Mouse (Mus musculus) neural tube, embryonic 12.5 days (tissue): ENCODE measurements around the gene Fam83c. TPM values are rescaled to one million over a fixed set of nuclear protein-coding genes. Genes with fewer than 3 reads are reported as not detected.

Experiments used
- ATAC-seq: fragments of 200-750 bp; cut with Nextera tagmentation; 2 replicates; pipeline ENCODE4 v1.8.0; 2017; ENCODE audit warnings: low read depth, mild to moderate bottlenecking, moderate TSS enrichment, moderate library complexity; ENCODE audit not compliant: low FRiP score
- H3K27ac ChIP-seq: fragments of 300-500 bp; sonication (generic); 2 replicates; pipeline ENCODE4 v1.5.1; 2016
- H3K27me3 ChIP-seq: fragments of 300-500 bp; sonication (generic); replicated peaks from 2 replicates; pipeline ENCODE4 v1.6.1; 2016; ENCODE audit warnings: mild to moderate bottlenecking
- H3K36me3 ChIP-seq: fragments of 300-500 bp; sonication (generic); 2 replicates; pipeline ENCODE4 v1.6.1; 2016; ENCODE audit warnings: mild to moderate bottlenecking
- H3K4me1 ChIP-seq: fragments of 300-500 bp; sonication (generic); 2 replicates; pipeline ENCODE4 v1.6.1; 2016
- H3K4me2 ChIP-seq: fragments of 300-500 bp; sonication (generic); replicated peaks from 2 replicates; pipeline ENCODE4 v1.6.1; 2016; ENCODE audit warnings: mild to moderate bottlenecking
- H3K4me3 ChIP-seq: fragments of 300-500 bp; sonication (generic); 2 replicates; pipeline ENCODE4 v1.5.1; 2016
- H3K9ac ChIP-seq: fragments of 300-500 bp; sonication (generic); 2 replicates; pipeline ENCODE4 v1.6.1; 2016; ENCODE audit warnings: mild to moderate bottlenecking
- H3K9me3 ChIP-seq: fragments of 300-500 bp; sonication (generic); 2 replicates; pipeline ENCODE4 v1.6.1; 2016; ENCODE audit warnings: mild to moderate bottlenecking
- WGBS: fragments of 180-500 bp; shearing (Covaris S2); methylation state at CpG from one replicate; pipeline ENCODE4 v1.1.7; 2016; 5-methylcytosine and 5-hydroxymethylcytosine counted together
- polyA plus RNA-seq: library from polyadenylated mRNA; unstranded; fragments of >200 nt; fragmentation: Nextera tagmentation; extraction: Ambion mirVana; gene quantifications from 2 replicates; pipeline ENCODE4 v1.2.1, GENCODE M21; 2016

Gene Fam83c
- polyA plus RNA-seq = 0.63 TPM in 2 replicates

DNA sequence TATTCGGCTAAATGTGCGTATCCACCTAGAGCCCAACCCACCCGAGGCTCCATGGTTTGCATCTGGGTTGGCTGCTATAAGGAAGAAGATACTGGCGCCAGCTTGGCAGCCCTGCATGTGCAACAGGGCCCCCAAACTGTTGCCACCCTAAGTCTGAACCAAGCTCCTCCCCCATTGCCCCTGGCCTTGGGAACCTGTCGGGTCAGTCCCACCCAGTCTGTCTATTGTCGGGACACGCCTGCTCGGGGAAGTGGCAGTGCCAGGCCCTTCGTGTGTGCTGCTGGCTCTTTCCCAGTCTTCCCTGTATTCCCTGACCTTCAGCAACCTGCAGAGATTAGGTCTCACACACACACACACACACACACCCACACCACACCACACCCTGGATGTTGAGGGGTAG, at the start of gene Fam83c:
Fam83c (minus strand) TSS at position 123 of the 400 bp plus-strand sequence.
- Histone ChIP-seq H3K4me3 (no peak within 1 kb of the TSS), H3K36me3 (no peaks in the 10 kb centered on the region), H3K27ac (no peak within 1 kb of the TSS), H3K4me1 (no peaks in the 10 kb centered on the region), H3K27me3 (no peaks in the 10 kb centered on the region), H3K4me2 (no peak within 1 kb of the TSS), H3K9me3 (no peaks in the 10 kb centered on the region), H3K9ac (no peak within 1 kb of the TSS)
- WGBS = 66% methylated on average over 9 of the region's 9 CpGs
- ATAC-seq = no peak

GRCm38 (mm10) chr2:155882087-155882486, 47.4 kb upstream of the Fam83c start:
- Histone ChIP-seq H3K27me3 (no peaks in the 10 kb centered on the region), H3K4me1 (no peaks in the 10 kb centered on the region), H3K9ac (no peak overlapping the region), H3K36me3 (peaks cover 31% of the 10 kb centered on the region), H3K27ac (no peak overlapping the region), H3K4me3 (no peak overlapping the region), H3K9me3 (no peaks in the 10 kb centered on the region), H3K4me2 (no peak overlapping the region)
- WGBS = 97% methylated on average over 3 of the region's 3 CpGs
- ATAC-seq = no peak

- no peak overlapping the region for H3K4me2 ChIP-seq
- H3K4me1 ChIP-seq = no peaks in the 10 kb centered on the region
- no peaks in the 10 kb centered on the region for H3K27me3 ChIP-seq
- 89% methylated on average over 21 of the region's 21 CpGs for WGBS
- H3K4me3 ChIP-seq = no peak overlapping the region
- no peak overlapping the region for H3K9ac ChIP-seq
- H3K36me3 ChIP-seq = peaks cover 18% of the 10 kb centered on the region
- no peak overlapping the region for H3K27ac ChIP-seq
- ATAC-seq = no peak
- H3K9me3 ChIP-seq = no peaks in the 10 kb centered on the region
These were observed 44.6 kb upstream of the Fam83c start for GRCm38 (mm10) chr2:155878964-155879876.

DNA sequence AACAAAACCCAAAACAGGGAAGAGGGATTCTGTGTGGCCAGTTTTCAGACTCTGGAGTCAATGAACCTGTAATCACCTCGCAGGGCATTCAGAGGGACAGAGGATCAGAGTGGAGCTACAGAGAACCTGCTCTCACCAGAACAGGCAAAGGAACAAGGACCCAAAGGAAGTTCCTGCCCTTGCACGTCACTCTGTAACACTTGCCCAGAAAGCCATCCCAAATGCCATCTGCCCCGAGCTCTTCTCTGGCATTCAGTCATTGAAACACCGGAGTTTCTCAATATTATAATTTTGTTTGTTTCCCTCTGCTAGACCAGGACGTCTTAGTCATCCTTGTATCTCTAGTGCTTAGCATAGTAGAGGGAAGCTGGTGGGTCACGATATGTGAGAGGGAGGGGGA, 39.0 kb upstream of the Fam83c start:
- Histone ChIP-seq H3K27me3 (no peaks in the 10 kb centered on the region), H3K9me3 (no peaks in the 10 kb centered on the region), H3K27ac (peak overlapping the region; percentile 23; the same call in 1 of the 2 replicates), H3K9ac (no peak overlapping the region), H3K36me3 (peaks cover 7% of the 10 kb centered on the region), H3K4me3 (no peak overlapping the region), H3K4me2 (no peak overlapping the region), H3K4me1 (peaks cover 24% of the 10 kb centered on the region)
- 81% methylated on average over 6 of the region's 6 CpGs for WGBS
- ATAC-seq = no peak

GRCm38 (mm10) chr2:155872930-155873507, 38.4 kb upstream of the Fam83c start:
- H3K9me3 ChIP-seq = no peaks in the 10 kb centered on the region
- ATAC-seq = no peak
- H3K9ac ChIP-seq = no peak overlapping the region
- peaks cover 24% of the 10 kb centered on the region for H3K4me1 ChIP-seq
- no peak overlapping the region for H3K4me2 ChIP-seq
- 47% methylated on average over 10 of the region's 10 CpGs for whole genome bisulfite sequencing
- no peak overlapping the region for H3K4me3 ChIP-seq
- peaks cover 8% of the 10 kb centered on the region for H3K36me3 ChIP-seq
- H3K27ac ChIP-seq = peak overlapping the region; percentile 23
- no peaks in the 10 kb centered on the region for H3K27me3 ChIP-seq

DNA sequence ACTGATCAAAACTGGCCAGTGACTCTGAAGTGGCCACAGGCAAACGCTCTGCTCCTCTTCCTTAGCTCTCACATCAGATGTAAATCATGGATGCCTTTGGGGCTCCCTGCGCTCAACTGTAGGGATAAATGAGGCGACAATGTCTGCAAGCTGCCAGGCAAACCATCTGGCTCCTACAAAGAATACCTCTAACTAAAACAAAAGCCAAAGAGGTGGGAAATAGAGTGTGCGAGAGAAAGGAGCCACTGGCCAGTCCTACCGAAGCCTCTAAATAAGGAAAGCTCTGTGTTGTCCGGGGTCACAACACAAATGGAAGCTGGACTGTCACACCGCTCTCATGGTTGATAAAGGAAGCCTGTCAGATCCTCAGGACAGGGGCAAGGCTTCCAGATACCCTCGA, 37.8 kb upstream of the Fam83c start:
- Histone ChIP-seq H3K4me3 (no peak overlapping the region), H3K36me3 (peaks cover 8% of the 10 kb centered on the region), H3K9ac (no peak overlapping the region), H3K4me2 (no peak overlapping the region), H3K27ac (peak overlapping the region; percentile 23), H3K27me3 (no peaks in the 10 kb centered on the region), H3K9me3 (no peaks in the 10 kb centered on the region), H3K4me1 (peaks cover 24% of the 10 kb centered on the region)
- no peak for ATAC-seq
- 47% methylated on average over 8 of the region's 8 CpGs for WGBS

- peaks cover 3% of the 10 kb centered on the region; the same call in 1 of the 2 replicates for H3K36me3 ChIP-seq
- no peak overlapping the region for H3K9ac ChIP-seq
- no peak overlapping the region for H3K4me3 ChIP-seq
- no peaks in the 10 kb centered on the region for H3K9me3 ChIP-seq
- no peak overlapping the region for H3K4me2 ChIP-seq
- WGBS = 80% methylated on average over 5 of the region's 5 CpGs
- no peak for ATAC-seq
- H3K27me3 ChIP-seq = no peaks in the 10 kb centered on the region
- no peak overlapping the region for H3K27ac ChIP-seq
- peaks cover 24% of the 10 kb centered on the region for H3K4me1 ChIP-seq
These were observed 35.1 kb upstream of the Fam83c start for GRCm38 (mm10) chr2:155869772-155870171.

GRCm38 (mm10) chr2:155868320-155868719, 33.7 kb upstream of the Fam83c start:
- no peak overlapping the region for H3K9ac ChIP-seq
- 96% methylated on average over 8 of the region's 8 CpGs for WGBS
- H3K36me3 ChIP-seq = peaks cover 3% of the 10 kb centered on the region; the same call in 1 of the 2 replicates
- H3K27ac ChIP-seq = no peak overlapping the region
- no peak for ATAC-seq
- H3K4me2 ChIP-seq = no peak overlapping the region
- H3K4me3 ChIP-seq = no peak overlapping the region
- H3K4me1 ChIP-seq = peaks cover 22% of the 10 kb centered on the region
- H3K9me3 ChIP-seq = no peaks in the 10 kb centered on the region
- H3K27me3 ChIP-seq = no peaks in the 10 kb centered on the region

GRCm38 (mm10) chr2:155863301-155863867, 28.7 kb upstream of the Fam83c start:
- ATAC-seq = peak; percentile 79
- WGBS = 30% methylated on average over 11 of the region's 11 CpGs
- Histone ChIP-seq H3K4me1 (peaks cover 13% of the 10 kb centered on the region), H3K27ac (peak overlapping the region; percentile 32; the same call in 1 of the 2 replicates), H3K4me2 (peak overlapping the region; percentile 27; the same call in 1 of the 2 replicates), H3K9ac (no peak overlapping the region), H3K4me3 (no peak overlapping the region), H3K9me3 (no peaks in the 10 kb centered on the region), H3K27me3 (no peaks in the 10 kb centered on the region), H3K36me3 (peaks cover 6% of the 10 kb centered on the region)

GRCm38 (mm10) chr2:155862573-155863300, 28.1 kb upstream of the Fam83c start:
- 41% methylated on average over 13 of the region's 13 CpGs for WGBS
- no peaks in the 10 kb centered on the region for H3K27me3 ChIP-seq
- H3K9ac ChIP-seq = no peak overlapping the region
- peaks cover 6% of the 10 kb centered on the region for H3K36me3 ChIP-seq
- H3K4me2 ChIP-seq = 0 out of 2 replicates have a peak overlapping the region, but pooled peaks have one; percentile 27
- H3K27ac ChIP-seq = peak overlapping the region; percentile 62
- H3K4me1 ChIP-seq = peaks cover 13% of the 10 kb centered on the region
- ATAC-seq = peak; percentile 90
- H3K9me3 ChIP-seq = no peaks in the 10 kb centered on the region
- H3K4me3 ChIP-seq = no peak overlapping the region

DNA sequence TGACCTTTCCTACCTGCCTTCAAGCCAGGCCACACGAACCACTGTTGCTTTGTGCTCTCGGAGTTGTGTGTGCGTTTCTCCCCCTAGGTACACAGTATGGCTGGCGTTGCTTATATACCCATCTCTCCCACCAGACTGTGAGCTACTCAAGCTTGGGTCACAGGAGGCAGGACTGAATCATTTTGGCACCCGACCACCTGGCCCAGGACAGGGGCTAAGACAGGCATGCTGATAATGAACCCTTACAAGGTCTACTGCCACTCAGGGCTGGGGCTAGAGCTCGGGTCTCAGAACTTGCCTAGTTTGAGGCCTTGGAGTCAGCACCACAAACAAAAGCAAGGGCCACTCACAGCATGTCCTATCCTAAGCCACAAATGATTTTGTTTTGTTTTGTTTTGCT, 26.9 kb upstream of the Fam83c start:
- peaks cover 13% of the 10 kb centered on the region for H3K4me1 ChIP-seq
- ATAC-seq = no peak
- 0 out of 2 replicates have a peak overlapping the region, but pooled peaks have one; percentile 37 for H3K27ac ChIP-seq
- no peaks in the 10 kb centered on the region for H3K27me3 ChIP-seq
- no peaks in the 10 kb centered on the region for H3K9me3 ChIP-seq
- H3K9ac ChIP-seq = no peak overlapping the region
- peaks cover 16% of the 10 kb centered on the region for H3K36me3 ChIP-seq
- H3K4me2 ChIP-seq = no peak overlapping the region
- 96% methylated on average over 6 of the region's 6 CpGs for WGBS
- no peak overlapping the region for H3K4me3 ChIP-seq
